Comparison of ENCODE assay signal across 11 mouse cellular contexts in the genomic region with DNA sequence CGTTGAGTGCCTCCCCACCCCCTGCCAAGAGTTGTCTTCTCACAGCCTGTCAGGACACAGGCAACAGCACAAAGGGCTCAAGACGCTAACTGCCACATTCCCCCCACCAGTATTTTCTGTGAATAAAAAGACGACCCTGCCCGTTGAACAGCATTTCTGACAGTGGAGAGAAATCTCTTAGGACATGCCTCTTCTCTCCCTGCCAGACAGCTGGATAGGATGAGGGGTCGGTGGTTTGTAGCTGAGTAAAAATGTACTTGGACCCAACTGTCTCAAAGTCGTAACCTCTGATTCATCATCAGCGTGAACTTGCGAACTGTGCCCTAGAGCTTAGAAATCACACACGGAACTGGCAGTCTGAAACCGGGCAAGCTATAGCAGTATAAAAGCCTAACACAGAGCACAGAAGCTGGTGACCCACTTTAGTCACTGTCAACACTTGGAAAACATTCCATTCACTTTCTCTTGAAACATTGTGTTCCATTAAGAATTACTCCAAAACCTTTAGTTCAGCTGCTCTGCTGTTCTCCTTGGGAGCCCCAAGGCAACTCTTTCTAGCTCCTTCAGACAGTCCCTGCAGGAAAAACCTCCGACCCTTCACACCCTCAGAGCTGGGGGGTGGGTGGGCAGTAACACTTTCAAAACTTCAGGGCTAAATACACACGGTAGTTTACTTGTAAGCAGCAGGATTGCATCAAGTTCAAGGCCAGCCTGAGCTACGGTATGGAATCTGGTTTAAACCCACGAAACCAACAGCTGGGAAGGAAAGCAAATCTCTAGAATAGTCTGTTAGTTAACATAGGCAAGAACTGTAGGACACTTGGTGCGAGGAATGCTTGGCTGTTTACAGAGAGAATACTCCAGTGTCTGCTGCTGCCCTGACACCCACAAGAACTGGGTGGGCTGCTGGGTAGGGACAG. TPM values are rescaled to one million over a fixed set of nuclear protein-coding genes. Genes with fewer than 3 reads are reported as not detected.
DNase-seq lines count a peak whose midpoint lies in the region; ATAC-seq and TF ChIP-seq lines count a peak whose summit lies in the region.
"Had no signal": no experiment of that assay in that cellular context is flagged by ENCODE, and none has a peak within 500 bp of the region (broad histone marks: within the 10 kb centered on the region; RNA-seq: fewer than 3 reads in every experiment).

No protein-coding gene starts in this region.

- no peaks in the 10 kb centered on the region for H3K27me3 ChIP-seq in forebrain, postnatal 0 days (ENCODE audit: insufficient read depth, low read length)
- H3K27me3 ChIP-seq in forebrain, embryonic 15.5 days, result no peaks in the 10 kb centered on the region
- H3K27me3 ChIP-seq in intestine, embryonic 16.5 days (replicated peaks; ENCODE audit: control insufficient read depth, insufficient read depth, low read length), result no peaks in the 10 kb centered on the region; the same call in 1 of the 2 replicates
- no peaks in the 10 kb centered on the region for H3K27me3 ChIP-seq in lung, embryonic 15.5 days
- no peaks in the 10 kb centered on the region for H3K27me3 ChIP-seq in thymus, adult 2 months (ENCODE audit: control insufficient read depth, insufficient read depth, low read length)
- H3K27me3 ChIP-seq: embryonic facial prominence, embryonic 12.5 days had no signal

- H3K4me1 ChIP-seq in forebrain, postnatal 0 days (ENCODE audit: insufficient read depth), result peaks cover 9% of the 10 kb centered on the region; the same call in 1 of the 2 replicates
- peaks cover 23% of the 10 kb centered on the region for H3K4me1 ChIP-seq in forebrain, embryonic 15.5 days
- H3K4me1 ChIP-seq in brown adipose tissue, adult 24 weeks (ENCODE audit: control insufficient read depth, insufficient read depth, insufficient read length, low read length), result peaks cover 22% of the 10 kb centered on the region
- H3K4me1 ChIP-seq in intestine, embryonic 16.5 days (ENCODE audit: control insufficient read depth, insufficient read depth, low read length), result peaks cover 27% of the 10 kb centered on the region
- H3K4me1 ChIP-seq in lung, embryonic 15.5 days, result peaks cover 31% of the 10 kb centered on the region
- H3K4me1 ChIP-seq in thymus, adult 2 months (replicated peaks; ENCODE audit: control insufficient read depth, insufficient read depth, low read length), result peaks cover 6% of the 10 kb centered on the region; the same call in 1 of the 2 replicates

- no peak for TF ChIP-seq CTCF in forebrain, postnatal 0 days (IDR thresholded peaks at IDR 0.05; ENCODE audit: low read depth)
- no peak for TF ChIP-seq CTCF in thymus, adult 2 months (IDR thresholded peaks at IDR 0.05; ENCODE audit: borderline replicate concordance, control insufficient read depth, extremely low read depth, insufficient read depth, low read length, poor library complexity)

- H3K27ac ChIP-seq in forebrain, postnatal 0 days (ENCODE audit: low read depth, low read length), result 0 out of 2 replicates have a peak overlapping the region, but pooled peaks have one; percentile 16
- no peak overlapping the region for H3K27ac ChIP-seq in forebrain, embryonic 15.5 days (replicated peaks)
- peak overlapping the region; percentile 99 for H3K27ac ChIP-seq in brown adipose tissue, adult 24 weeks (replicated peaks; ENCODE audit: low read depth, low read length)
- H3K27ac ChIP-seq in intestine, embryonic 16.5 days (ENCODE audit: low read length), result peak overlapping the region; percentile 83
- H3K27ac ChIP-seq in lung, embryonic 15.5 days, result peak overlapping the region; percentile 38
- no peak overlapping the region for H3K27ac ChIP-seq in thymus, adult 2 months (ENCODE audit: control insufficient read depth, insufficient read depth, low read length)

- no peak for TF ChIP-seq POLR2A in thymus, adult 2 months (IDR thresholded peaks at IDR 0.05; ENCODE audit: control insufficient read depth, extremely low read depth, insufficient read depth, low read length, poor library complexity)

- no peaks in the 10 kb centered on the region for H3K36me3 ChIP-seq in forebrain, postnatal 0 days (ENCODE audit: insufficient read depth)
- no peaks in the 10 kb centered on the region for H3K36me3 ChIP-seq in forebrain, embryonic 15.5 days
- no peaks in the 10 kb centered on the region for H3K36me3 ChIP-seq in intestine, embryonic 16.5 days (ENCODE audit: control insufficient read depth, insufficient read depth, low read length)
- H3K36me3 ChIP-seq in lung, embryonic 15.5 days, result no peaks in the 10 kb centered on the region
- no peaks in the 10 kb centered on the region for H3K36me3 ChIP-seq in thymus, adult 2 months (ENCODE audit: control insufficient read depth, insufficient read depth, low read length)

- H3K9ac ChIP-seq in forebrain, postnatal 0 days, result no peak overlapping the region
- H3K9ac ChIP-seq in forebrain, embryonic 15.5 days (replicated peaks), result no peak overlapping the region
- peak overlapping the region; percentile 24; the same call in 1 of the 2 replicates for H3K9ac ChIP-seq in intestine, embryonic 16.5 days (ENCODE audit: low read depth, low read length)
- no peak overlapping the region for H3K9ac ChIP-seq in lung, embryonic 15.5 days

- ATAC-seq in forebrain, postnatal 0 days, result no peak
- ATAC-seq in forebrain, embryonic 15.5 days (replicated peaks), result no peak
- ATAC-seq in intestine, embryonic 16.5 days, result no peak
- no peak for ATAC-seq in lung, embryonic 15.5 days (ENCODE audit: borderline replicate concordance, extremely low read depth, low FRiP score, low TSS enrichment)

- no peak overlapping the region for H3K4me3 ChIP-seq in forebrain, postnatal 0 days (ENCODE audit: low read depth, low read length)
- no peak overlapping the region for H3K4me3 ChIP-seq in forebrain, embryonic 15.5 days
- peak overlapping the region; percentile 87 for H3K4me3 ChIP-seq in brown adipose tissue, adult 24 weeks (ENCODE audit: insufficient read depth, low read depth, low read length)
- peak overlapping the region; percentile 22; the same call in 1 of the 2 replicates for H3K4me3 ChIP-seq in intestine, embryonic 16.5 days (ENCODE audit: low read length)
- H3K4me3 ChIP-seq in lung, embryonic 15.5 days, result no peak overlapping the region
- no peak overlapping the region for H3K4me3 ChIP-seq in thymus, adult 2 months (ENCODE audit: control insufficient read depth, insufficient read depth, low read length)

- H3K4me2 ChIP-seq in forebrain, postnatal 0 days (ENCODE audit: low read depth), result no peak overlapping the region
- no peak overlapping the region for H3K4me2 ChIP-seq in forebrain, embryonic 15.5 days (replicated peaks)
- peak overlapping the region; percentile 60 for H3K4me2 ChIP-seq in intestine, embryonic 16.5 days (ENCODE audit: low read depth, low read length)
- peak overlapping the region; percentile 72; the same call in 1 of the 2 replicates for H3K4me2 ChIP-seq in lung, embryonic 15.5 days

- DNase-seq in forebrain, postnatal 0 days, result no peak
- DNase-seq in thymus, adult 2 months, result no peak
- DNase-seq in urinary bladder, postnatal 10 days (ENCODE audit: low spot score), result no peak
- DNase-seq in ovary, postnatal 36 days (ENCODE audit: low spot score), result no peak

- no peaks in the 10 kb centered on the region for H3K9me3 ChIP-seq in forebrain, postnatal 0 days (ENCODE audit: low read length)
- H3K9me3 ChIP-seq in forebrain, embryonic 15.5 days, result no peaks in the 10 kb centered on the region
- H3K9me3 ChIP-seq in intestine, embryonic 16.5 days (ENCODE audit: control insufficient read depth, low read length), result no peaks in the 10 kb centered on the region
- no peaks in the 10 kb centered on the region for H3K9me3 ChIP-seq in lung, embryonic 15.5 days
- H3K9me3 ChIP-seq: embryonic facial prominence, embryonic 12.5 days had no signal

- 45% methylated on average over 15 of the region's 15 CpGs for WGBS in forebrain, postnatal 0 days
- WGBS in forebrain, embryonic 15.5 days, result 54% methylated on average over 15 of the region's 15 CpGs
- WGBS in intestine, embryonic 16.5 days, result 40% methylated on average over 15 of the region's 15 CpGs
- WGBS in lung, embryonic 15.5 days, result 27% methylated on average over 15 of the region's 15 CpGs
- WGBS in thymus, adult 2 months, result 85% methylated on average over 15 of the region's 15 CpGs

RNA-seq across cellular contexts. Expression of a gene that starts 1.5 kb away (rescaled TPM):
- total RNA-seq in forebrain, postnatal 0 days (2014; rRNA removed), result 2.1 and 3.1 TPM in 2 replicates
- 1.8 and 1.9 TPM in 2 replicates for polyA plus RNA-seq in forebrain, postnatal 0 days (2015; fragmentation: Nextera tagmentation; extraction: Ambion mirVana)
- 1.9 and 2.7 TPM in 2 replicates for polyA plus RNA-seq in forebrain, embryonic 15.5 days (2015; fragmentation: Nextera tagmentation; extraction: Ambion mirVana)
- 29.8 and 37.1 TPM in 2 replicates for polyA plus RNA-seq in brown adipose tissue, adult 24 weeks (2012; ENCODE audit: insufficient read depth, insufficient read length, missing spikeins)
- 14.1 and 14.9 TPM in 2 replicates for polyA plus RNA-seq in intestine, embryonic 16.5 days (2015; fragmentation: Nextera tagmentation; extraction: Ambion mirVana)
- 6.7 and 9.6 TPM in 2 replicates for polyA plus RNA-seq in lung, embryonic 15.5 days (2015; fragmentation: Nextera tagmentation; extraction: Ambion mirVana)
- polyA plus RNA-seq in thymus, adult 2 months (2012; rRNA removed), result 12.6 and 15.7 TPM in 2 replicates

RNA-seq across cellular contexts. Expression of a gene that starts 15.3 kb away (rescaled TPM):
- not detected in 2 replicates for total RNA-seq in forebrain, postnatal 0 days (2014; rRNA removed)
- polyA plus RNA-seq in forebrain, postnatal 0 days (2015; fragmentation: Nextera tagmentation; extraction: Ambion mirVana), result not detected in 2 replicates
- polyA plus RNA-seq in forebrain, embryonic 15.5 days (2015; fragmentation: Nextera tagmentation; extraction: Ambion mirVana), result not detected in 2 replicates
- not detected in 2 replicates for polyA plus RNA-seq in brown adipose tissue, adult 24 weeks (2012; ENCODE audit: insufficient read depth, insufficient read length, missing spikeins)
- polyA plus RNA-seq in intestine, embryonic 16.5 days (2015; fragmentation: Nextera tagmentation; extraction: Ambion mirVana), result not detected in 2 replicates
- not detected in 2 replicates for polyA plus RNA-seq in lung, embryonic 15.5 days (2015; fragmentation: Nextera tagmentation; extraction: Ambion mirVana)
- polyA plus RNA-seq in thymus, adult 2 months (2012; rRNA removed), result not detected in 2 replicates
- polyA plus RNA-seq: embryonic facial prominence, embryonic 12.5 days; hindbrain, embryonic 16.5 days; midbrain, embryonic 11.5 days had no signal

RNA-seq across cellular contexts. Expression of a gene that starts 24.4 kb away (rescaled TPM):
- 271 and 465 TPM in 2 replicates for total RNA-seq in forebrain, postnatal 0 days (2014; rRNA removed)
- polyA plus RNA-seq in forebrain, postnatal 0 days (2015; fragmentation: Nextera tagmentation; extraction: Ambion mirVana), result 416 and 528 TPM in 2 replicates
- polyA plus RNA-seq in forebrain, embryonic 15.5 days (2015; fragmentation: Nextera tagmentation; extraction: Ambion mirVana), result 322 and 334 TPM in 2 replicates
- 2,100 and 2,481 TPM in 2 replicates for polyA plus RNA-seq in brown adipose tissue, adult 24 weeks (2012; ENCODE audit: insufficient read depth, insufficient read length, missing spikeins)
- polyA plus RNA-seq in intestine, embryonic 16.5 days (2015; fragmentation: Nextera tagmentation; extraction: Ambion mirVana), result 561 and 588 TPM in 2 replicates
- polyA plus RNA-seq in lung, embryonic 15.5 days (2015; fragmentation: Nextera tagmentation; extraction: Ambion mirVana), result 276 and 282 TPM in 2 replicates
- 227 and 278 TPM in 2 replicates for polyA plus RNA-seq in thymus, adult 2 months (2012; rRNA removed)

RNA-seq across cellular contexts. Expression of a gene that starts 28.5 kb away (rescaled TPM):
- not detected in 2 replicates for total RNA-seq in forebrain, postnatal 0 days (2014; rRNA removed)
- not detected in 2 replicates for polyA plus RNA-seq in forebrain, postnatal 0 days (2015; fragmentation: Nextera tagmentation; extraction: Ambion mirVana)
- polyA plus RNA-seq in forebrain, embryonic 15.5 days (2015; fragmentation: Nextera tagmentation; extraction: Ambion mirVana), result 0.46 TPM in 1 of 2 replicates, not detected in the other
- not detected in 2 replicates for polyA plus RNA-seq in brown adipose tissue, adult 24 weeks (2012; ENCODE audit: insufficient read depth, insufficient read length, missing spikeins)
- polyA plus RNA-seq in intestine, embryonic 16.5 days (2015; fragmentation: Nextera tagmentation; extraction: Ambion mirVana), result 0.67 and 1.8 TPM in 2 replicates
- polyA plus RNA-seq in lung, embryonic 15.5 days (2015; fragmentation: Nextera tagmentation; extraction: Ambion mirVana), result 0.34 TPM in 1 of 2 replicates, not detected in the other
- 0.28 and 2.5 TPM in 2 replicates for polyA plus RNA-seq in thymus, adult 2 months (2012; rRNA removed)
- polyA plus RNA-seq: embryonic facial prominence, embryonic 12.5 days; hindbrain, embryonic 16.5 days; midbrain, embryonic 11.5 days had no signal

RNA-seq across cellular contexts. Expression of a gene that starts 39.8 kb away (rescaled TPM):
- total RNA-seq in forebrain, postnatal 0 days (2014; rRNA removed), result 167 and 208 TPM in 2 replicates
- polyA plus RNA-seq in forebrain, postnatal 0 days (2015; fragmentation: Nextera tagmentation; extraction: Ambion mirVana), result 337 and 359 TPM in 2 replicates
- 292 and 313 TPM in 2 replicates for polyA plus RNA-seq in forebrain, embryonic 15.5 days (2015; fragmentation: Nextera tagmentation; extraction: Ambion mirVana)
- polyA plus RNA-seq in brown adipose tissue, adult 24 weeks (2012; ENCODE audit: insufficient read depth, insufficient read length, missing spikeins), result 420 and 432 TPM in 2 replicates
- 332 and 340 TPM in 2 replicates for polyA plus RNA-seq in intestine, embryonic 16.5 days (2015; fragmentation: Nextera tagmentation; extraction: Ambion mirVana)
- polyA plus RNA-seq in lung, embryonic 15.5 days (2015; fragmentation: Nextera tagmentation; extraction: Ambion mirVana), result 235 and 254 TPM in 2 replicates
- polyA plus RNA-seq in thymus, adult 2 months (2012; rRNA removed), result 218 and 230 TPM in 2 replicates

Comparison
In these comparisons a context has a peak if more than half of its experiments do, and no peak if none do; other contexts are left out.
1. H3K27ac ChIP-seq: peak in forebrain, postnatal 0 days (single experiment), brown adipose tissue, adult 24 weeks (single experiment), intestine, embryonic 16.5 days (single experiment) and lung, embryonic 15.5 days (single experiment); none in forebrain, embryonic 15.5 days (single experiment) and thymus, adult 2 months (single experiment).
2. H3K4me2 ChIP-seq: peak in intestine, embryonic 16.5 days (single experiment) and lung, embryonic 15.5 days (single experiment); none in forebrain, postnatal 0 days (single experiment) and forebrain, embryonic 15.5 days (single experiment).
3. H3K4me3 ChIP-seq: peak in brown adipose tissue, adult 24 weeks (single experiment) and intestine, embryonic 16.5 days (single experiment); none in forebrain, postnatal 0 days (single experiment), forebrain, embryonic 15.5 days (single experiment), lung, embryonic 15.5 days (single experiment) and thymus, adult 2 months (single experiment).